Mouse (Mus musculus) layer of hippocampus, adult 9-10 months (tissue): ENCODE measurements around the gene Selenop.
"Not testable (repeated sequence)": the region's sequence is repeated elsewhere in the genome, so short reads cannot be mapped to it uniquely, and the experiment has no call there.

ENCODE experiments used
- DNase-seq: peaks from one replicate; pipeline ENCODE4 v3.0.0; 2022; ENCODE audit warnings: low spot score

The Selenop gene

DNA sequence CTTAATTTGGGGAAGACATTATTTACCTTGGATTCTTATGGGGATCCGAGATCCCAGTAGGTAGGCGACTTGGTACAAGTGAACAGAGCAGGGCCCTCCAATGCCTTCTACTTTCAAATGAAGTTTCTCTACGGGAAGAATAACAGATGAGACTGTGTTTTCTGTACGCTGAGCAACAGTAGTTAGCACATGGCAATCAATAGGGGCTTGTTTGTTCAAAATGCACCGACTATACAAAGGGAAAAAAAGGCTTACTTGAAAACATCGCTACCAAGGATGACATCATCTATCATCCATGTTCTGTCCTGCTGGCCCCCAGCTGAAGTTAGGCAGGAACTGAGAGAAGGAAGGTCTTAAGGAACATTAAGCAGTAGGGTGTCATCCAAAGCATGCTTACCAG, at the start of gene Selenop:
Gene Selenop, plus strand, starts transcription at position 301 of the 400 bp plus-strand sequence.
- no peak for DNase-seq

- not testable (repeated sequence) for DNase-seq
Measured at GRCm38 (mm10) chr15:3218668-3219067, 49.7 kb upstream of the Selenop start.

- DNase-seq: no peak
Measured at GRCm38 (mm10) chr15:3222803-3223437, 45.4 kb upstream of the Selenop start.

DNA sequence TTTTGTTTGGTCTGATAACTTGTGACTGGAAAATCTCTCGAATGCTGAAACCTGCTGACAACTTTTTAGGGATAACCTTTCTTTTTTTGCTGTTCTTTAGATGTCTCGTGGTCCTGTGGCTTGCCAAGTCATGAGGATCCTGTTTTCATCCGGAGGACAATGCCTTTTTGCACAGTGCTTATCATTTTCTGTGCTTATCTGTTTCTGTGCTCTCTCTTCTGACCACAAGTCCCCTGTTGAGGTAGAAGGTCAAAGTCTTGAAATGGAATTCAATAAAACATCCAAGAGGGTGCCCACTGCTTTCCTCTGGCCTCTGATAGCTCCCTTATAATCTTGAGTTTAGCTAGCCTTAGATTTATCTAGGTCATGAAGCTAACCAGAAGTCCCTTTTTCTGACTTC, 41.8 kb upstream of the Selenop start:
- no peak for DNase-seq

GRCm38 (mm10) chr15:3228185-3228584, 40.2 kb upstream of the Selenop start:
- no peak for DNase-seq

DNA sequence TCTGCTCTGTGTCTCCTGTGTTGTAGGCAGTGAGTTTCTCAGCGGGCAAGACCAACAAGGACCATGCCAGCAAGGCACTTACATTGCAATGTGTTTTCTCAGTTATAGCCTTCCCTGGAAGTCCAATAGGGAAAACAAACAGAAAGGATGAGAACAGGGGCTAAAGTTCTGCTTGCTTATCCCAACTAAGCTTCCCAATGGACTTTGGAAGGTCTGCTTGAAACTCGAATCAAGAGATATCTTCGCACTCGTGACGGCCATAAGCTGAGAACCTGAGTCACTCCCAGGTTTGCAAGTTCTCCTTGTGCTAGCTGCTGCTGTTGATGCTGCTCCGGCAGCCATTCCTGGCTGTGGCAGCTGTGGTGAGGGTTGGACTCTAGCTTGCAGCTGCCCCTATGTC, 39.4 kb upstream of the Selenop start:
- DNase-seq: no peak

DNA sequence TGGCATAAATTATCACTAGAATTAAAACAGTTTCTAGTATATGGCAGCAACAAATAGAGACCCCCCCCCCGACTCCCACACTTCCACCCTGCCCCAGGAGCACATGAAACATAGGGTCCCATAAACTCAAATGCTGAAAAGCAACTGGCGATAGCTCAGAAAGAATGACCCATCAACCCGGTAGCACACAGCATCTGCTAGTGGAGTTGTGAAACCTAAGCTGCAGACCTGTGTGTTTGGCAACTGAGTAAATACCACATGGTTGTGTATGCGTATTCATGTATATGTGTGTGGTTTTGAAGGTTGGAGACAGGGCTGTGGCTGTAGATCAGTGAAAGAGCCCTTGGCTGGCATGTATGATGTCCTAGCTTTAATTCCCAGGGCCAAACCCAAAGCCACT, 37.3 kb upstream of the Selenop start:
- DNase-seq: no peak

DNA sequence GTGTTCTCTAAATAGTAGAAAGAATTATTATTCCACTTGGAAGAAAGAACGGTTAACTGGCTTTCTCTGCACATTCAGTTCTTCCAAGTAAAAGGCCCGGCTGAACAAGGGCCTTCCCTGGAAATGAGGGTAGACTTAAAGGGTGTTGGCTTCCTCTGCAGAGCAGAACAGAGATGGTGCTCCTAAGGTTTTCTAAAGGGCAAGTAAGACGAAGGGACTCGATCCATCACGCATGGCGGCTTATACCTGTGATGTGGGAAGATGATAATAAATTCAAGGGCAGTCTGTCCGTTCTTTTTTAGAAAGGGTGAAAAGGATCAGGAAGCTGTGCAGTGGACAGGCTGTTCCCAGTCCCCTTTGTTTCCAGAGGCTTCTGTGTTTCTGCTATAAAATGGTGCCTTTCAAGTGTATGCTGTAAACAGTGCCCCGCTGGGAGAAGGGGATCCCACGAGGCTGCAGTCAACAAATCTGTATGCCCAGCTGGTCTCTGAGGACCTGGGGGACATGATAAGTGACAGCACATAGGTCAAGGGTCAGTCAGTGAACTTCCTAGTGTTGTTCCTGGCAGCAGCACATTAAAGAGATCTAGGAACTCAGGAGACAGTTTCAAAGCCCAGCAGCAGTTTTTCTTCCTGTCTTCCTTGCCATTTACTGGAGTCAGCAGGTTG, 36.0 kb upstream of the Selenop start:
- no peak for DNase-seq

DNA sequence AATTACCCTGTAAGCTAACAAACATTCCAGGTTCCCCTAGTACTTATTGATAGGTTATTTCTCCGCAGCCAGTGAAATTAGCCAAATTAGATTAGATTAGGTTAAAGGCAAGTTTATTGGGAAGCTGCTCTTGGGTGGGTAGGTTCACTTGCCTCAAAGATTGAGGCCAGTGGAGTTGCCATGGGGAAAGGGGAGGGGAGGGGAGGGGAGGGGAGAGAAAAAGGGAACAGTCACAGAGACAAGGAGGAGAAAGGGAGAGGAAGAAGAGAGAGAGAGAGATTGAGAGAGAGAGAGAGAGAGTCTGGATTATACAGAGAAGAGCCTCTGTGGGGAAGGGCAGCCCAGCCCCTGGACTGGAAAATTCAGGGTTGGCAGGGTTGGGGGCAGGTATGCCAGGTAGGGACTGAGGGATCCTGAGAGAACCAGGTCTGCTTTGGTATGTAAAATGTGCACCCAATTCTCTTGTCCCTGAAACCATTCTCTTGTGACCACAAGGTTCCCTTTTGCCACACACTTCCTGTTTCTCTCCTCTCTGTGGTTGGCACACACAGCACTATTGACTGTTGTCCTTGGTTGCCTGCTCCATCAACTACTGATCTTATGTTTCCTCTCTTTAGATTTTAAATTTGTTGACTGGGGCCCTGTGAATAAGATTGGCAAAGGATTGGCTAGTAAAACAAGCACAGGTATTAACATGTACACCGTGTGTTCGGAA, 34.4 kb upstream of the Selenop start:
- no peak for DNase-seq

DNA sequence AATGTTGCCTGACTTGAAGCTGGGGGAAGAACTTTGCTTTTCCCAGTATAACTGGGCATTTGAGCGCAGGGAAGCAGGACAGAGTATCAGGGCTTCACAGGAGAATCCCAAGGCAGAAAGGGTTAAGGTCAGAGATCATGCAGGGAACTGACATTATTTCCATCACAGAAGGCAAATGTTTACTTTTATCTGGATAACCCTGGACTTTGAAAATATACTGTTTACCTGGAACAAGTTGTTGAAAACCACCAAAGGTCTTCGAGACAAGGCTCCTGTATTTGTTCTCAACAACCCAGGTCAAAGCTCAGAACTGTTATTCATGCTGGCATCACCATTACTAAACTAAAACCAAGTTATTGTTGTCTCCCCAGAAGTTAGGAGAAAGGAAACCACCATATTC, 32.0 kb upstream of the Selenop start:
- no peak for DNase-seq

- DNase-seq: peak; percentile 17
Measured at GRCm38 (mm10) chr15:3237963-3238362, 30.4 kb upstream of the Selenop start.

DNA sequence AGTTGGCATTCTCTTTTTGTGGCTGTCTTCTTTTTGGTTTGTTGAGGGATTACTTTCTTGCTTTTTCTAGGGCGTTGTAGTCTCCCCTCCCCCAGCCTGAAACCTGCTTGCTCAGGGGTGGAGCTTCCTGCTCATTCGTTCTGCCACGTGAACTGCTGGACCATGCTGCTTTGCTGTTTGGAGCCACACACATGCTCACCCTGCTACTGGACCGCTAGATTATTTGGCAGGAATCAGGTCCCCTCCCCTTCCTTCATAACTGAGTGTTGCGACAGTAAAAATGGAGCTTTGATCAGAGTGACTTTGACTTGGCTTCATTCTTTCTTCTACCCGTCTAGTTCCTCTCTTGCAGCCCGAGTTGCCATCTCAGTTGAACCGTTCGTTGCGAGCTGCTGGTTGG, 23.3 kb upstream of the Selenop start:
- DNase-seq: not testable (repeated sequence)

DNA sequence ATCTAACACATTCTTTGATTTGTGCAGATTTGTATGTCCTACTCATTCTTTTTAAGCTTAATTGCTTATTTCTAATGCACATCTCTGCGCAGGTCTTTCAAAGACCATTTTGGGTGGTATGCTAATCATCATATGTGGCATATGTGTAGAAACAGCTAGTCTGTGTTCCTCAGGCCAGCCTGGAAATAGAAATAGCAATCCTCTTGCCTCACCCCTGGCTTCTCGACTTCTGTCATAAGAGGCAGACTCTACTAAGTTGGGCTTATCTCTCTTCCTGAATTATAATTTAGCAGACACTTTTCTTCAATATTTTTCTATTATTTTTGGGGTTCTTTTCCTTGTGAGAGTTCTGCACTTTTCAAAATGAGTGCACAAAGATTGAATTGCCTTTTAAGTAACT, 17.7 kb upstream of the Selenop start:
- no peak for DNase-seq

- no peak for DNase-seq
Measured at GRCm38 (mm10) chr15:3251031-3251717, 17.2 kb upstream of the Selenop start.

- no peak for DNase-seq
Measured at GRCm38 (mm10) chr15:3251718-3252067, 16.7 kb upstream of the Selenop start.

DNA sequence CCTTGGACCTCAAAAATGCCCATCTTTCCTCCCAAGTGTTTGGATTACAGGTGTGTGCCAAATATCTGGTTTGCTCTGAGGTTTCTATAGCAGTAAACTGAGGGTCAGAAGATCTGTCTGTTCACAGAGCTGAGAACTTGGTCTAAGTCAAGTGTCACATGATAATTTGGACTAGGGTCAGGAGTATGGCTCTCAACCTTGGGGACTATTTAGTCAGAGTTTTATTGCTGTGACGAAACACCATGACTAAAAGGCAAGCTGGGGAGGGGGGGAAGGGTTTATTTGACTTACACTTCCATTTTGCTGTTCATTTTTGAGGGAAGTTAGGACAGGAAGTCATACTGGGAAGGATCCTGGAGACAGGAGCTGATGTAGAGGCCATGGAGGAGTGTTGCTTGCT, 9.3 kb upstream of the Selenop start:
- no peak for DNase-seq

DNA sequence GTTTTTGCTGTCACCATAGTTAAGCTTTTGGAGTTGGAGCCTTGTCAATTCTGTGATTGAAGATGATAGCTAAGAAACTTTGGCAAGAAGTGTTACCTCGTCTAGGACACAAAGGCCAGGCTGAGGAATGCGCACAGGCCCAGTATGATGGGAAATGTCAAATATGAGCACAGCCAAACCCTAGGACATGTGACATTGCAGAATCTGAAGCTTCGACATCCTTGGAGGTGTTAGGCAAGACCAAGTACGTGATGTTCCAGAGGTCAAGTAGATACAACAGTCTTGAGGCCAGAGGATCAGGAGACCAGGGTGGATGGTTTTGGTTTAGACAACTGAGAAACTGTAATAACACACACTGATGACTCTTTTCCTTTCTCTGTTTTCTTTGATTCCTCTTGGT, 8.0 kb upstream of the Selenop start:
- DNase-seq: no peak

DNA sequence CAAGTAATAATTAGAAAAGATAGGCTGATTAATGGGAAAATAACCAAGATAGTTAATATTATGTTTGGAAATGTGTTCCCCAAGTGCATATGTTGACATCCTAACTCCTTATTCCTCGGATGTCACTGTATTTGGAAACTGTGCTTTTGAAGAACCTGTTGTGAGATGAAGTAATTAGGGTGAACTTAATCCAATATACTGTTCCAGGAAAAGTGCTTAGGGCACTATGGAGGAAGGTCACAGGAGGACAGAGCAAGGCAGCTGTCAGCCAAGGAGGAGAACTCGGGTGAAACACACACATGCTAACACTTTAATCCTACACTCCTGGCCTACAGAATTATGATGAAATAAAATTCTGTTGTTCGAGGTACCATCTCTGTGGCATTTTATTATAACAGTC, 5.5 kb upstream of the Selenop start:
- no peak for DNase-seq

DNA sequence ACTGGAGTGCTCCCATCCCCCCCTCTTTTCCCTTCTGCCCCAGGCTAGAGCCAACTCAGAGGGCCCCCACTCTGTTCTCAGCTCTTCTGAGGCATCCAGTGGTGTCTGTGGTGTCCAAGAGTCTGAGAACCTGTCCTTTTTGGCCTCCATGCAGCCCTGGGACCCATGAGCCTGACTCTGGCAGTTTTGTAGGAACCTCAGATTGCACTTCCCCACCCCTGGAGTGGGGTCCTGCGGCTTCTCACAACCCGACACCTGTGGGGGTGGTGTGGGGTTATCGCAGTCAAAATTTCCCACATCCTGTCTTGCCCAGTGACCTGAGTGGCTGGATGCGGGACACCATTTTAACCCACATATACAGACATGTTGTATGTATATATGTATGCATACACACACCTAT, 4.1 kb upstream of the Selenop start:
- no peak for DNase-seq

DNA sequence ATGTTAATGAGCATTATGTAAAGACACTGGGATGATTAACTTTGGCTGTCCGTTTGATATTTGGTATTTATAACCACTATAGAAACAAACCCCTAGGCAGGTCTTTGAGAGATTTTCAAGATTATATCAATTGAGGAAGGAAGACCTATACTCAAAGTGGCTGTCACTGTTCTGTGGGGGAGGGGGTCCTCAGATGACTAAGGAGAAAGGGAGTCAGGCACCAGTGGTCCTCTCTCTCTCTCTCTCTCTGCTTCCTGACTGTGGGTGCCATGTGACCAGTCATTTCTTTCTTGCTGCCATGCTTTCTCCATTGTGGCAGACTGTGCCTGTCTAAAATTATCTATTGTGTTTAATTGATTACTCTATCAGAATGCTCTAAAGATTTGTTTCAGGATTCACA, 3.5 kb upstream of the Selenop start:
- no peak for DNase-seq

GRCm38 (mm10) chr15:3269496-3269895, 1.1 kb downstream of the Selenop start:
- no peak for DNase-seq

DNA sequence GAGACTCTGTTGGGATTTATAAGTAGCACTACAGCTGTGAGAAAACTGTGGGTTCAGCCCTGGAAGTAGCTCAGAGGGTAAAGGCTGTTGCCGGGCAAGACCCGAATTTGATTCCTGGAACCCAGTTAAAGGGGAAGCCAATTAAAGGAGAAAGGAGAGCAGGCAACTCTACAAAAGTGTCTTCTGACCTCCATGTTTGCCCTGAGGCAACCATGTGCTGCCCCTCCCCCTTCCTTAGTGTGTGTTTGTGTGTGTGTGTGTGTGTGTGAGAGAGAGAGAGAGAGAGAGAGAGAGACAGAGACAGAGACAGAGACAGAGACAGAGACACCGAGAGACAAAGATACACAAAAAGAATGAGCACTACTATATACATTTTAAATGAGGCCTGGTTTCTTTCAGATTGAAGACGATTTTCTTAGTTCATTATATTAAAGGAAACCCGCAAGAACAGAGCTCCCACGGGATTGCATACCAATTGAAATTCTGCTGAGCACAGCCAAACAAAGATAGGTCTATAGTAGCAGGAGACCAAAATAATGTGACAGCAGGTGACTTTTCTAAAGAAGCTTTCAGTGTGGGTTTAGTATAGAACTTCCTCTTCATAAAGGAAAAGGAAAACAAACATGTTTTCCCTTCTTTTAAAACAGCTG, 1.8 kb downstream of the Selenop start:
- no peak for DNase-seq
